Mouse (Mus musculus) urinary bladder, postnatal 4 days (tissue): ENCODE measurements around the gene Ifnk.

Experiments
- DNase-seq, 2 experiments: peaks; one replicate each; pipeline ENCODE4 v3.0.0; 2021 to 2022; ENCODE audit warnings: low spot score in 2 of 2

Ifnk gene

GRCm38 (mm10) chr4:35189794-35190193 lies 37.9 kb downstream of the Ifnk start:
- no peak for DNase-seq

DNA sequence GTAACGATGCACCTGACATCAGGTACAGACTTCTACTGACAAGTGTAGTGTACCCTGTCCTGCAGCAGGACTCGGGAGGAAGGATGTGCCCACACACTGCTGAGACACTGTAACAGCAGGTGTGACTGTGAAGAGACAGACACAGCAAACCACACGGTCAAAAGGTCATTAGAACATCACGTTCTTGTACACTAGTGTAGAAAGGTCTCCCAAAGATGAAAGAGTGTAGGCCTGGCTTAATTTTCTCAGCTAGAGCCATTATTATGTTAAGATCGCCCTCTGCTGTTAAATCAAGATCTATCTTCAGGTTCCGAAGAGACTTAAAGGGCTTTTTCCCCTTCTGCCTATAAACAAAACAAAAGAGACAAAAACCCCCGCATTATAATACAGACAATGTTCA lies 40.9 kb downstream of the Ifnk start:
- DNase-seq: no peak

DNA sequence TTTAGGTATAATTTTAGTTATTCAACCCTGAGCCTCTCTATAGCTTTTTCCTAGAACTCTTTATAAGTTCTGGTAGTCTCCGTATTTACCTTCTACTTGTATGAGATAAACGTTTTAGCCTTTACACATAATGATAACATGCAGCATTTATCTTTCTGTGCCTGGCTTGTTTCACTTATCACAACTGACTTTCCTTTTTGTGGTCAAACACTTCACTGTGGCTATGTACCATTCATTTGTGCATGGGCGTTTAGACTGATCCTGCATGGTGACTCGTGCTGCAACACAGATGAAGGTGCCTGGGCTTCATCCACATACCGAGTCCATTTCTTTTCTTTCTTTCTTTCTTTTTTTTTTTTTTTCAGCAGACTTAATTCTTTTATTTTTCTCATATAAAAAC lies 49.8 kb downstream of the Ifnk start:
- DNase-seq: no peak
